Mouse (Mus musculus) cerebellum, postnatal 25 days (tissue): ENCODE results near the gene Atg101.

Experiments
- DNase-seq, 2 experiments: peaks; one replicate each; pipeline ENCODE4 v3.0.0; 2021; ENCODE audit warnings: mixed read lengths in 2 of 2

The Atg101 gene

GRCm38 (mm10) chr15:101283911-101284750, at the start of gene Atg101:
Atg101 (plus strand) TSS chr15:101284272.
- DNase-seq: peak; percentile 93 to 94

- DNase-seq: peak in 1 of 2 experiments; percentile 27
Observed at GRCm38 (mm10) chr15:101234611-101235341, 49.3 kb upstream of the Atg101 start.

GRCm38 (mm10) chr15:101235342-101235698, 48.8 kb upstream of the Atg101 start:
- DNase-seq: no peak

GRCm38 (mm10) chr15:101235728-101236327, 48.2 kb upstream of the Atg101 start:
- DNase-seq: no peak

GRCm38 (mm10) chr15:101236878-101237277, 47.2 kb upstream of the Atg101 start:
- DNase-seq: peak; percentile 68 to 81

GRCm38 (mm10) chr15:101238885-101239511, 45.1 kb upstream of the Atg101 start:
- DNase-seq: peak; percentile 73 to 85

GRCm38 (mm10) chr15:101239821-101240220, 44.3 kb upstream of the Atg101 start:
- no peak for DNase-seq

GRCm38 (mm10) chr15:101240799-101241204, 43.3 kb upstream of the Atg101 start:
- peak; percentile 91 to 94 for DNase-seq

- no peak for DNase-seq
Observed at GRCm38 (mm10) chr15:101241236-101241635, 42.8 kb upstream of the Atg101 start.

GRCm38 (mm10) chr15:101241853-101242252, 42.2 kb upstream of the Atg101 start:
- no peak for DNase-seq

GRCm38 (mm10) chr15:101242645-101243044, 41.4 kb upstream of the Atg101 start:
- DNase-seq: peak; percentile 85 to 91

GRCm38 (mm10) chr15:101244012-101244411, 40.1 kb upstream of the Atg101 start:
- DNase-seq: no peak

GRCm38 (mm10) chr15:101246231-101247154, 37.6 kb upstream of the Atg101 start:
- peak; percentile 93 to 95 for DNase-seq

- no peak for DNase-seq
Observed at GRCm38 (mm10) chr15:101247155-101247498, 36.9 kb upstream of the Atg101 start.

- DNase-seq: no peak
Observed at GRCm38 (mm10) chr15:101248029-101248710, 35.9 kb upstream of the Atg101 start.

- no peak for DNase-seq
Observed at GRCm38 (mm10) chr15:101250220-101250800, 33.8 kb upstream of the Atg101 start.

GRCm38 (mm10) chr15:101251930-101252329, 32.1 kb upstream of the Atg101 start:
- no peak for DNase-seq

GRCm38 (mm10) chr15:101252614-101253013, 31.5 kb upstream of the Atg101 start:
- no peak for DNase-seq

- DNase-seq: no peak
Observed at GRCm38 (mm10) chr15:101253563-101253885, 30.5 kb upstream of the Atg101 start.

GRCm38 (mm10) chr15:101253886-101254795, 29.9 kb upstream of the Atg101 start, which contains the start of gene Nr4a1:
Nr4a1 (plus strand) TSS chr15:101254269.
- DNase-seq: peak; percentile 88 to 91
